Mouse (Mus musculus): ENCODE results near the gene Rab39. TPM values are rescaled to one million over a fixed set of nuclear protein-coding genes. Genes with fewer than 3 reads are reported as not detected.

Rab39 gene
- polyA plus RNA-seq, 1 experiment from 2014 or later, result not detected

- no peak for TF ChIP-seq CTCF (IDR thresholded peaks at IDR 0.05)
- H3K27me3 ChIP-seq, result peaks cover 5% of the 10 kb centered on the region
- POLR2A ChIA-PET, result no interaction called here
- DNase-seq (ENCODE audit: low read depth, low spot score) (no peak), ATAC-seq (no peak)
- CTCF ChIA-PET, result no interaction called here
- in situ Hi-C loops (cut with MboI; ENCODE audit: low pct_unique_long_range_greater_than_20kb), result loop anchor here (5.0 kb wide), 1 partner anchor 115 kb away; no protein-coding TSS in a partner anchor
Measured at GRCm38 (mm10) chr9:53691745-53692670, 14.0 kb downstream of the Rab39 start.

- no peak for TF ChIP-seq CTCF (IDR thresholded peaks at IDR 0.05)
- ChIA-PET POLR2A (no interaction called here), CTCF (no interaction called here)
- no peak for DNase-seq (ENCODE audit: low read depth, low spot score)
- in situ Hi-C loops (cut with MboI; ENCODE audit: low pct_unique_long_range_greater_than_20kb), result no loop called here
- ATAC-seq, result no peak
- peaks cover 9% of the 10 kb centered on the region for H3K27me3 ChIP-seq
Measured at GRCm38 (mm10) chr9:53680851-53681250, 25.2 kb downstream of the Rab39 start.

- TF ChIP-seq CTCF (IDR thresholded peaks at IDR 0.05), result no peak
- in situ Hi-C loops (cut with MboI; ENCODE audit: low pct_unique_long_range_greater_than_20kb), result no loop called here
- no peak for DNase-seq (ENCODE audit: low read depth, low spot score)
- POLR2A ChIA-PET, result no interaction called here
- no peak for ATAC-seq
- CTCF ChIA-PET, result interaction anchor here (1.0 kb wide), 1 partner anchor 10 kb away, joined by 3 read pairs; no protein-coding TSS in a partner anchor
- H3K27me3 ChIP-seq, result no peaks in the 10 kb centered on the region
Measured at GRCm38 (mm10) chr9:53676921-53677320, 29.1 kb downstream of the Rab39 start.

GRCm38 (mm10) chr9:53673571-53673970 is 32.5 kb downstream of the Rab39 start:
- in situ Hi-C loops (cut with MboI; ENCODE audit: low pct_unique_long_range_greater_than_20kb), result no loop called here
- peak; percentile 83 for TF ChIP-seq CTCF (IDR thresholded peaks at IDR 0.05)
- no peaks in the 10 kb centered on the region for H3K27me3 ChIP-seq
- ATAC-seq (peak; percentile 71), DNase-seq (ENCODE audit: low read depth, low spot score) (no peak)
- ChIA-PET CTCF (interaction anchor here (0.8 to 1.2 kb wide), 4 partner anchors 10 to 76 kb away, joined by 3 to 5 read pairs (median 4); no protein-coding TSS in a partner anchor), POLR2A (no interaction called here)

GRCm38 (mm10) chr9:53669680-53670219 is 36.3 kb downstream of the Rab39 start, which contains the start of gene Cul5:
Gene Cul5 (minus strand): TSS chr9:53670014.
- H3K27me3 ChIP-seq, result no peaks in the 10 kb centered on the region
- ChIA-PET POLR2A (no interaction called here), CTCF (interaction anchor here (0.6 kb wide), 1 partner anchor 77 kb away, joined by 3 read pairs; no protein-coding TSS in a partner anchor)
- TF ChIP-seq CTCF (IDR thresholded peaks at IDR 0.05), result peak; percentile 35
- ATAC-seq (no peak), DNase-seq (ENCODE audit: low read depth, low spot score) (no peak)
- in situ Hi-C loops (cut with MboI; ENCODE audit: low pct_unique_long_range_greater_than_20kb), result loop anchor here (5.0 kb wide), 1 partner anchor 72 kb away; no protein-coding TSS in a partner anchor

GRCm38 (mm10) chr9:53667020-53667669 is 38.9 kb downstream of the Rab39 start:
- peak; percentile 100 for TF ChIP-seq CTCF (IDR thresholded peaks at IDR 0.05)
- DNase-seq (ENCODE audit: low read depth, low spot score) (peak; percentile 42), ATAC-seq (peak; percentile 96)
- CTCF ChIA-PET, result interaction anchor here (1.1 to 1.4 kb wide), 4 partner anchors 10 to 72 kb away, joined by 3 to 7 read pairs (median 4); no protein-coding TSS in a partner anchor
- POLR2A ChIA-PET, result no interaction called here
- no peaks in the 10 kb centered on the region for H3K27me3 ChIP-seq
- in situ Hi-C loops (cut with MboI; ENCODE audit: low pct_unique_long_range_greater_than_20kb), result loop anchor here (5.0 kb wide), 1 partner anchor 70 kb away; no protein-coding TSS in a partner anchor

- POLR2A ChIA-PET, result no interaction called here
- in situ Hi-C loops (cut with MboI; ENCODE audit: low pct_unique_long_range_greater_than_20kb), result loop anchor here (5.0 kb wide), 1 partner anchor 69 kb away; no protein-coding TSS in a partner anchor
- peak; percentile 9 for ATAC-seq
- H3K27me3 ChIP-seq, result no peaks in the 10 kb centered on the region
- CTCF ChIA-PET, result interaction anchor here (1.1 to 1.4 kb wide), 4 partner anchors 11 to 72 kb away, joined by 3 to 7 read pairs (median 4); no protein-coding TSS in a partner anchor
- no peak for DNase-seq (ENCODE audit: low read depth, low spot score)
- TF ChIP-seq CTCF (IDR thresholded peaks at IDR 0.05), result no peak
Measured at GRCm38 (mm10) chr9:53666665-53667019, 39.4 kb downstream of the Rab39 start.

- ATAC-seq (no peak), DNase-seq (ENCODE audit: low read depth, low spot score) (no peak)
- H3K27me3 ChIP-seq, result no peaks in the 10 kb centered on the region
- in situ Hi-C loops (cut with MboI; ENCODE audit: low pct_unique_long_range_greater_than_20kb), result loop anchor here (5.0 kb wide), 1 partner anchor 68 kb away; no protein-coding TSS in a partner anchor
- CTCF ChIA-PET, result interaction anchor here (1.5 to 2.6 kb wide), 2 partner anchors 42 to 71 kb away, joined by 3 to 7 read pairs; no protein-coding TSS in a partner anchor
- POLR2A ChIA-PET, result no interaction called here
- no peak for TF ChIP-seq CTCF (IDR thresholded peaks at IDR 0.05)
Measured at GRCm38 (mm10) chr9:53665428-53665827, 40.6 kb downstream of the Rab39 start.

GRCm38 (mm10) chr9:53664819-53665218 is 41.2 kb downstream of the Rab39 start:
- ATAC-seq (no peak), DNase-seq (ENCODE audit: low read depth, low spot score) (no peak)
- CTCF ChIA-PET, result interaction anchor here (1.5 to 2.6 kb wide), 2 partner anchors 42 to 70 kb away, joined by 3 to 7 read pairs; no protein-coding TSS in a partner anchor
- no peak for TF ChIP-seq CTCF (IDR thresholded peaks at IDR 0.05)
- in situ Hi-C loops (cut with MboI; ENCODE audit: low pct_unique_long_range_greater_than_20kb), result loop anchor here (5.0 kb wide), 1 partner anchor 68 kb away; no protein-coding TSS in a partner anchor
- no peaks in the 10 kb centered on the region for H3K27me3 ChIP-seq
- POLR2A ChIA-PET, result no interaction called here

- ATAC-seq, result no peak
- DNase-seq (ENCODE audit: low read depth, low spot score), result no peak
- POLR2A ChIA-PET, result no interaction called here
- no peaks in the 10 kb centered on the region for H3K27me3 ChIP-seq
- in situ Hi-C loops (cut with MboI; ENCODE audit: low pct_unique_long_range_greater_than_20kb), result no loop called here
- CTCF ChIA-PET, result interaction anchor here (1.1 kb wide), 1 partner anchor 12 kb away, joined by 4 read pairs; no protein-coding TSS in a partner anchor
- TF ChIP-seq CTCF (IDR thresholded peaks at IDR 0.05), result no peak
Measured at GRCm38 (mm10) chr9:53634796-53635195, 71.2 kb downstream of the Rab39 start.

Other genes with a start within 250 kb of the Rab39 start
- 16.9 TPM for gene Atm, start 169.5 kb downstream of the Rab39 start, polyA plus RNA-seq (2021)
- 17.4 TPM for gene Npat, start 169.2 kb downstream of the Rab39 start, polyA plus RNA-seq (2021)
- 86.2 TPM for gene Acat1, start 95.8 kb downstream of the Rab39 start, polyA plus RNA-seq (2021)
- 33.8 TPM for gene Cul5, start 36.2 kb downstream of the Rab39 start, polyA plus RNA-seq (2021)
- 4.5 TPM for gene Slc35f2, start 65.3 kb upstream of the Rab39 start, polyA plus RNA-seq (2021)
- gene Sln, start 143.9 kb upstream of the Rab39 start, polyA plus RNA-seq (2021), result not detected